Comparison of ENCODE assay signal across 26 mouse cellular contexts in the genomic region with DNA sequence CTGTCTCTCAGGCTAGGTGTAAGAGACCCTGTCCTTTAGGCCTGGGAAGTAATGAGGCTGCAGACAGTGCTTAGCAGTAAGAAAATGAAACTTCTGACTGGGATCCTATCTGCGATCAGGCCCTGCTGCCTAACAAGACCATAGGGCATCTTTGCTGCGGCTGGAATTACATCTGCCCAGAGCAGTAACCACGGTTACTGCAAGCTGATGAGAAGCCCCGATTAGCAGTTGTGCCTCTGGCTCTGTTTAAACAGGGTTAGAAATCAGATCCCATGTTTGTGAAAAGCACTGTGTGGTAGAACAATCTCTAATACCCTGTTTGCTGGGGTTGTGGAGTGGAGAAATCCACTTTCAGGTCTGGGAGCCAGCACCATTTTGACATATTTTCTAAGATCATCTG. TPM values are rescaled to one million over a fixed set of nuclear protein-coding genes. Genes with fewer than 3 reads are reported as not detected.
DNase-seq lines count a peak whose midpoint lies in the region; ATAC-seq lines count a peak whose summit lies in the region.
"Had no signal": no experiment of that assay in that cellular context is flagged by ENCODE, and none has a peak within 500 bp of the region (broad histone marks: within the 10 kb centered on the region; RNA-seq: fewer than 3 reads in every experiment).

No protein-coding gene starts in this region.

- no peak overlapping the region for H3K9ac ChIP-seq in hindbrain, embryonic 12.5 days
- no peak overlapping the region for H3K9ac ChIP-seq in midbrain, embryonic 11.5 days (ENCODE audit: low read length)
- no peak overlapping the region for H3K9ac ChIP-seq in embryonic facial prominence, embryonic 12.5 days
- H3K9ac ChIP-seq in midbrain, embryonic 16.5 days (ENCODE audit: low read depth, low read length), result no peak overlapping the region
- H3K9ac ChIP-seq: forebrain, embryonic 13.5 days; limb, embryonic 13.5 days; liver, embryonic 12.5 days; neural tube, embryonic 15.5 days had no signal

- 37% methylated on average over 4 of the region's 4 CpGs for WGBS in hindbrain, embryonic 12.5 days
- 40% methylated on average over 4 of the region's 4 CpGs for WGBS in hindbrain, embryonic 10.5 days
- WGBS in midbrain, embryonic 10.5 days, result 40% methylated on average over 4 of the region's 4 CpGs
- 35% methylated on average over 4 of the region's 4 CpGs for WGBS in midbrain, embryonic 11.5 days
- 31% methylated on average over 4 of the region's 4 CpGs for WGBS in embryonic facial prominence, embryonic 12.5 days
- 25% methylated on average over 4 of the region's 4 CpGs for WGBS in midbrain, embryonic 16.5 days

- no peak overlapping the region for H3K4me3 ChIP-seq in hindbrain, embryonic 12.5 days
- H3K4me3 ChIP-seq in hindbrain, embryonic 10.5 days, result no peak overlapping the region
- H3K4me3 ChIP-seq in midbrain, embryonic 10.5 days, result no peak overlapping the region
- H3K4me3 ChIP-seq in midbrain, embryonic 11.5 days (ENCODE audit: low read depth, low read length), result no peak overlapping the region
- H3K4me3 ChIP-seq in embryonic facial prominence, embryonic 12.5 days, result no peak overlapping the region
- H3K4me3 ChIP-seq in midbrain, embryonic 16.5 days (ENCODE audit: low read depth, low read length), result no peak overlapping the region
- H3K4me3 ChIP-seq: erythroblast, embryonic 14.5 days; forebrain, embryonic 13.5 days; limb, embryonic 13.5 days; liver, embryonic 12.5 days; neural tube, embryonic 15.5 days had no signal

- H3K27ac ChIP-seq in hindbrain, embryonic 12.5 days, result peak overlapping the region; percentile 30; the same call in 1 of the 2 replicates
- no peak overlapping the region for H3K27ac ChIP-seq in hindbrain, embryonic 10.5 days
- 0 out of 2 replicates have a peak overlapping the region, but pooled peaks have one; percentile 33 for H3K27ac ChIP-seq in midbrain, embryonic 10.5 days (replicated peaks)
- H3K27ac ChIP-seq in midbrain, embryonic 11.5 days (ENCODE audit: low read depth, low read length), result no peak overlapping the region
- peak overlapping the region; percentile 50; the same call in 1 of the 2 replicates for H3K27ac ChIP-seq in embryonic facial prominence, embryonic 12.5 days
- H3K27ac ChIP-seq in midbrain, embryonic 16.5 days (ENCODE audit: low read length), result peak overlapping the region; percentile 14; the same call in 1 of the 2 replicates
- H3K27ac ChIP-seq: forebrain, embryonic 13.5 days; limb, embryonic 13.5 days; liver, embryonic 12.5 days; neural tube, embryonic 15.5 days had no signal

- no peak for DNase-seq in hindbrain, embryonic 10.5 days (ENCODE audit: low spot score)
- DNase-seq in midbrain, embryonic 10.5 days (ENCODE audit: low spot score), result no peak
- DNase-seq in midbrain, embryonic 11.5 days (ENCODE audit: low spot score, missing footprints), result no peak
- no peak for DNase-seq in cerebellum, postnatal 10 days
- DNase-seq: adrenal gland, adult 8-10 months; B cell, adult 2 months; cerebellum, adult 8-10 months; heart, postnatal 4 days; kidney, adult 8-10 months; kidney, postnatal 25 days; lung, adult 18-20 months; lung, postnatal 10 days; right cerebral cortex, adult 18-20 months; right cerebral cortex, postnatal 4 days; thymus, postnatal 4 days had no signal

- no peaks in the 10 kb centered on the region for H3K27me3 ChIP-seq in hindbrain, embryonic 12.5 days
- no peaks in the 10 kb centered on the region for H3K27me3 ChIP-seq in hindbrain, embryonic 10.5 days (ENCODE audit: insufficient read depth, poor library complexity, severe bottlenecking)
- H3K27me3 ChIP-seq in midbrain, embryonic 10.5 days (ENCODE audit: low read depth, poor library complexity, severe bottlenecking), result no peaks in the 10 kb centered on the region
- no peaks in the 10 kb centered on the region for H3K27me3 ChIP-seq in midbrain, embryonic 11.5 days (ENCODE audit: control insufficient read depth, insufficient read depth, low read length)
- H3K27me3 ChIP-seq in embryonic facial prominence, embryonic 12.5 days, result no peaks in the 10 kb centered on the region
- H3K27me3 ChIP-seq in midbrain, embryonic 16.5 days (ENCODE audit: control insufficient read depth, insufficient read depth, low read depth, low read length), result no peaks in the 10 kb centered on the region
- H3K27me3 ChIP-seq: CH12.LX; forebrain, embryonic 13.5 days; limb, embryonic 13.5 days; neural tube, embryonic 15.5 days had no signal

- H3K9me3 ChIP-seq in hindbrain, embryonic 12.5 days (replicated peaks), result no peaks in the 10 kb centered on the region
- H3K9me3 ChIP-seq in hindbrain, embryonic 10.5 days, result no peaks in the 10 kb centered on the region
- no peaks in the 10 kb centered on the region for H3K9me3 ChIP-seq in midbrain, embryonic 10.5 days (replicated peaks)
- no peaks in the 10 kb centered on the region for H3K9me3 ChIP-seq in midbrain, embryonic 11.5 days (ENCODE audit: control insufficient read depth, low read length)
- H3K9me3 ChIP-seq in embryonic facial prominence, embryonic 12.5 days, result no peaks in the 10 kb centered on the region
- no peaks in the 10 kb centered on the region for H3K9me3 ChIP-seq in midbrain, embryonic 16.5 days (replicated peaks; ENCODE audit: control insufficient read depth, low read length, poor library complexity, severe bottlenecking)
- H3K9me3 ChIP-seq: forebrain, embryonic 13.5 days; limb, embryonic 13.5 days; liver, embryonic 12.5 days; neural tube, embryonic 15.5 days had no signal

- no peak overlapping the region for H3K4me2 ChIP-seq in hindbrain, embryonic 12.5 days (replicated peaks)
- H3K4me2 ChIP-seq in midbrain, embryonic 11.5 days, result no peak overlapping the region
- H3K4me2 ChIP-seq in embryonic facial prominence, embryonic 12.5 days (replicated peaks), result no peak overlapping the region
- H3K4me2 ChIP-seq in midbrain, embryonic 16.5 days (ENCODE audit: low read length), result no peak overlapping the region
- H3K4me2 ChIP-seq: forebrain, embryonic 13.5 days; limb, embryonic 13.5 days; liver, embryonic 12.5 days; neural tube, embryonic 15.5 days had no signal

- ATAC-seq in hindbrain, embryonic 12.5 days (ENCODE audit: low FRiP score), result 0 out of 2 replicates have a peak, but pooled peaks have one; percentile 29
- no peak; the same call in 1 of the 2 replicates for ATAC-seq in midbrain, embryonic 11.5 days (ENCODE audit: low FRiP score)
- no peak for ATAC-seq in embryonic facial prominence, embryonic 12.5 days (ENCODE audit: insufficient number of reproducible peaks, insufficient read depth, low FRiP score, low TSS enrichment)
- ATAC-seq in midbrain, embryonic 16.5 days, result no peak
- ATAC-seq: forebrain, embryonic 13.5 days; inflammation-experienced regulatory T-cells, adult 6 months; liver, embryonic 12.5 days had no signal

- H3K36me3 ChIP-seq in hindbrain, embryonic 12.5 days, result no peaks in the 10 kb centered on the region
- H3K36me3 ChIP-seq in hindbrain, embryonic 10.5 days, result no peaks in the 10 kb centered on the region
- H3K36me3 ChIP-seq in midbrain, embryonic 10.5 days, result no peaks in the 10 kb centered on the region
- no peaks in the 10 kb centered on the region for H3K36me3 ChIP-seq in midbrain, embryonic 11.5 days (ENCODE audit: control insufficient read depth, insufficient read depth, low read length)
- no peaks in the 10 kb centered on the region for H3K36me3 ChIP-seq in embryonic facial prominence, embryonic 12.5 days
- H3K36me3 ChIP-seq in midbrain, embryonic 16.5 days (ENCODE audit: control insufficient read depth, insufficient read depth, low read length), result no peaks in the 10 kb centered on the region
- H3K36me3 ChIP-seq: G1E; limb, embryonic 13.5 days; liver, embryonic 12.5 days; neural tube, embryonic 15.5 days had no signal

- H3K4me1 ChIP-seq in hindbrain, embryonic 12.5 days, result peaks cover 17% of the 10 kb centered on the region
- peaks cover 12% of the 10 kb centered on the region for H3K4me1 ChIP-seq in hindbrain, embryonic 10.5 days (replicated peaks)
- peaks cover 14% of the 10 kb centered on the region for H3K4me1 ChIP-seq in midbrain, embryonic 10.5 days
- H3K4me1 ChIP-seq in midbrain, embryonic 11.5 days (ENCODE audit: control insufficient read depth, insufficient read depth, low read length), result no peaks in the 10 kb centered on the region; the same call in none of the 2 replicates
- H3K4me1 ChIP-seq in embryonic facial prominence, embryonic 12.5 days, result peaks cover 28% of the 10 kb centered on the region; the same call in 1 of the 2 replicates
- H3K4me1 ChIP-seq in midbrain, embryonic 16.5 days (ENCODE audit: control insufficient read depth, insufficient read depth, low read length), result peaks cover 18% of the 10 kb centered on the region
- H3K4me1 ChIP-seq: limb, embryonic 13.5 days; liver, embryonic 12.5 days had no signal

RNA-seq across cellular contexts. Expression of a gene that starts 50.3 kb away (rescaled TPM):
- 91.6 and 101 TPM in 2 replicates for polyA plus RNA-seq in hindbrain, embryonic 12.5 days (2016; fragmentation: Nextera tagmentation; extraction: Ambion mirVana)
- 16.2 and 32.7 TPM in 2 replicates for polyA plus RNA-seq in hindbrain, embryonic 10.5 days (2016; fragmentation: Nextera tagmentation; extraction: Ambion mirVana)
- 13.1 and 25.4 TPM in 2 replicates for polyA plus RNA-seq in midbrain, embryonic 10.5 days (2016; fragmentation: Nextera tagmentation; extraction: Ambion mirVana)
- polyA plus RNA-seq in midbrain, embryonic 11.5 days (2014; fragmentation: Nextera tagmentation; extraction: Ambion mirVana), result 32.1 and 35.1 TPM in 2 replicates
- polyA plus RNA-seq in embryonic facial prominence, embryonic 12.5 days (2016; fragmentation: Nextera tagmentation; extraction: Ambion mirVana), result 12.9 and 16.7 TPM in 2 replicates
- 235 and 240 TPM in 2 replicates for polyA plus RNA-seq in midbrain, embryonic 16.5 days (2015; fragmentation: Nextera tagmentation; extraction: Ambion mirVana)
- polyA plus RNA-seq: G1E had no signal

Comparison
In these comparisons a context has a peak if more than half of its experiments do, and no peak if none do; other contexts are left out.
1. H3K27ac ChIP-seq: peak in hindbrain, embryonic 12.5 days (single experiment), midbrain, embryonic 10.5 days (single experiment), embryonic facial prominence, embryonic 12.5 days (single experiment) and midbrain, embryonic 16.5 days (single experiment); none in hindbrain, embryonic 10.5 days (single experiment) and midbrain, embryonic 11.5 days (single experiment).